Mouse (Mus musculus) heart, adult 11 months (tissue): ENCODE results near the gene Slc29a2.

ENCODE experiments used
- DNase-seq: peaks from one replicate; pipeline ENCODE4 v3.0.0; 2022

Gene Slc29a2

GRCm38 (mm10) chr19:5060365-5061330 lies 37.0 kb downstream of the Slc29a2 start:
- DNase-seq: peak; percentile 95

GRCm38 (mm10) chr19:5062041-5062440 lies 38.4 kb downstream of the Slc29a2 start:
- no peak for DNase-seq

GRCm38 (mm10) chr19:5062446-5062845 lies 38.8 kb downstream of the Slc29a2 start:
- peak; percentile 95 for DNase-seq

DNA sequence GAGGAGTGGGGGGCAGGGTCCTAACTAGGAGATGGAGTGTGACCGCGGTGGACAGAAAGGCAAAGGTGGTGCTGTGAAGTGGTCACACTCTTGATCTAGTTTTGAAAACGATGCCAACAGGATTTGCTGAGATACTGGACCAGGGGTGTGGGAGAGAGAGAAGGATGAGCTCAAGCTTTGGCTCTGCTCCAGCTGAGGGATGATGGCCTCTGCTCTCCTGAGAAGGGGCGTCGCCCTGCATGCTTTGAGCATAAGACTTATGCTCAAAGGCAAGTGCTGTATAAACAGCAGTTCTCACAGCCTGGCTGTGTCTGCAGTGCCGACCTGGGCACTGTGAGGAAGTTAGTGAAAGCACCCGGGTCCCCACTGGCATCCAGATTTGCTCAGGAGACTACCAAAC lies 41.4 kb downstream of the Slc29a2 start:
- DNase-seq: peak; percentile 92

DNA sequence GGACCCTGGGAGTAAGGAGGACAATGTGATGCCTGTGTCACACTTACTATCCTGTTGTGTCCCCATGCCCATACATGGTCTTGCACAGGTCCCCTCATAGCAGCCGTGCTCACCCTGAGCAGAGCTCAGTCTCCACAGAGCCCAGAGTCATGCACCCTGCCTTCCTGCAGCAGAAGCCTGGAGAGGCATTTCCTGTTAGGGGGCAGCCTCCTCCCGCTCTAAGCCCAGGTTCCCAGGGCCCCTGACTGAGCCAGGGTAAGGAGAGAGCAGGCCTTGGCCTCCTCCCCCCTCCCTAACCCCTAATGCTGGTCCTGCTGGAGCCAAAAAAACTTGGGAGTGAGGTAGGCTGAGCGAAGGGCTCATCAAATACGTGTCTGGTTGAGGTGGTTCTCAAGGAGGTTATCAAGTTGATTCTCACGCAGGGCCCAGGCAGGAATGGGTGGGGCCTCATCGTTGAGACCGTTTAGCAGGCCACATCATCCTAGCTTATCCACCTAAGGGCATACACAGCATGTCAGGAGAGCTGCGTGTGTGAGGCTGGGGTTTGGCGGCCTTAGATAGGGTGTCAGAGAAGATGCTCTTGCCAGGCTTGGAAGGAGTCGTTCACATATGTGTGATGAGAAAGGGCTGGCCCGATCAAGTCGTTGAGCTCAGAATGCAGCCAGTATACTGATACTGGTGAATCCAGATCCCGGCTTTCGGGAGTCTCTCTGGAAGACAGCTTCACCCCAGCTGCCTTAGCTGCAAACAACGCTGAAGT lies 43.6 kb downstream of the Slc29a2 start:
- peak; percentile 94 for DNase-seq

- DNase-seq: peak; percentile 99
Measured at GRCm38 (mm10) chr19:5067867-5068569, 44.4 kb downstream of the Slc29a2 start, which contains the start of gene Cd248. Cd248 (plus strand) TSS chr19:5068078.

GRCm38 (mm10) chr19:5068570-5069234 lies 45.0 kb downstream of the Slc29a2 start:
- peak; percentile 95 for DNase-seq

DNA sequence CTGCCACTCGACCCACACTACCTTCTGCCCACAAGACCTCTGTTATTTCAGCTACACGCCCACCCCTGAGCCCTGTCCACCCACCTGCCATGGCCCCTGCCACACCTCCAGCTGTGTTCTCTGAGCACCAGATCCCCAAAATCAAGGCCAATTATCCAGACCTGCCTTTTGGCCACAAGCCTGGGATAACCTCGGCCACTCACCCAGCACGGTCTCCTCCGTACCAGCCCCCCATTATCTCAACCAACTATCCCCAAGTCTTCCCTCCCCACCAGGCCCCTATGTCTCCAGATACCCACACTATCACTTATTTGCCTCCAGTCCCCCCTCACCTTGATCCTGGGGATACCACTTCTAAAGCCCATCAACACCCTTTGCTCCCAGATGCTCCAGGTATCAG lies 45.8 kb downstream of the Slc29a2 start:
- peak; percentile 90 for DNase-seq

GRCm38 (mm10) chr19:5069978-5070377 lies 46.3 kb downstream of the Slc29a2 start:
- DNase-seq: peak; percentile 94

GRCm38 (mm10) chr19:5071077-5071476 lies 47.4 kb downstream of the Slc29a2 start:
- peak; percentile 91 for DNase-seq

DNA sequence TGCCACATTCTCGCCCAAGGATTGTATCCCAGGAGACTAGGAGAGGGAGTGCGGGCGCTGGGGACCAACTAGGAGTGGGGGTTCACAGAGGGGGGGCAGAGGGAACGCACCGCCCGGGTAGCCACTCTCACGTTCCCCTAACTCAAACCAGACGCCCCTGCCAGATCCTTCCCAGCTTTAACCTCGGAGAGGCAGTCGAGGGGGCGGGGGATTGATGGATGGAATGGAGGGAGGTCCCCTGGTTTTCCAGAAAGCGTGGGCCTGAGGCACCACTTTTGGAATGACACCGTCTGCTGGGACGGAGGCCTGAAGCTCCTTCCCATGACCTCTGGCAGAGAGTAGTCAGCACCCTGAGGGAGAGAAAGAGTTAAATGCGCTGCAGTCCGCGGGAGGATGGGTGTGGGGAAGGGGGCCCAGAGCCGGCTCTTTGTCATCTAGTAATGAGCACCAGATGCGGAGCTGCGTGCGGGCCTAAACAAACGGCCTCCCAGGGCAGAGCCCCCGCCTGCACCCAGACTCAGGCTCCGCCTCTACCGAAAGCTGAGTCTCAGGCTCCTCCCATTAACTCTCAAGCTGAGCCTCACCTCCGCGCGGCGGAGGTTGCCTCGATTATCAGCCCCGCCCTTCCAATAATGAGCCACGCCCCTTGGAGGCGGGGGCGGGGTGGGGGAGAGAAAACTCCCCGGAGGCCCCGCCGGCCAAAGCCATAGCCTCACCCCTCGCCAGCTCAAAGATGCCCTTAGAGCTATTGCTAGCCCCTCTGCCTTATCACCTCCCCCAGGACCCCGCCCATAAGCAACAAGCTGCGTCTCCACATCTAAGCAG lies 48.1 kb downstream of the Slc29a2 start:
- peak; percentile 99 for DNase-seq

DNA sequence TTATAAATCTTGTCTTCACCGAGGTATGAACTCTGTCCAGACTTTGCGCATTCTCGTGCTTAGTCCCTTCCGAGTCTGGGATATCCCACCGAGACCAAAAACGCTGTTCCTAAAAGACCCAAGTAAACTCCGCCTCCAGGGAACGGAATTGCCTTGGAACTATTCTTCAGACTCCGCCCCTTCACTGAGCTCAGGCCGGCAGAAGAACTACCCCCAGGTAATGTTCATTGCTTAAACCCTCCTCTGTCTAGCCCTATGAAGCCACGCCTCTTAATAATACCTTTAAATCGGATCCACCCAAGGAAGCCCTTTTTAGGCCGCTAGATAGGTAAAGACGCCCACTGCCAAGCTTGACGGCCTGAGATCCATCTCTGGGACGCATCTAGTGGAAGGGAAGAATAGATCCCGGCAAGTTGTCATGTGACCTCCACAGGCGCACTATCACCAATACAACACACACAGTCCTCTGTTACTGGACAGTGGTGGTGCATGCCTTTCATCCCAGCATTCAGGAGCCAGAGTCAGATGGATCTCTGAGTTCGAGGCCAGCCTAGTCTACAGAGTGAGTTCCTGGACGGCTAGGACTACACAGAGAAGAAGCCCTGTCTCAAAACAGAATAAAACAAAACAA lies 48.8 kb downstream of the Slc29a2 start:
- DNase-seq: peak; percentile 95

- DNase-seq: peak; percentile 95
Measured at GRCm38 (mm10) chr19:5073028-5073427, 49.4 kb downstream of the Slc29a2 start.

DNA sequence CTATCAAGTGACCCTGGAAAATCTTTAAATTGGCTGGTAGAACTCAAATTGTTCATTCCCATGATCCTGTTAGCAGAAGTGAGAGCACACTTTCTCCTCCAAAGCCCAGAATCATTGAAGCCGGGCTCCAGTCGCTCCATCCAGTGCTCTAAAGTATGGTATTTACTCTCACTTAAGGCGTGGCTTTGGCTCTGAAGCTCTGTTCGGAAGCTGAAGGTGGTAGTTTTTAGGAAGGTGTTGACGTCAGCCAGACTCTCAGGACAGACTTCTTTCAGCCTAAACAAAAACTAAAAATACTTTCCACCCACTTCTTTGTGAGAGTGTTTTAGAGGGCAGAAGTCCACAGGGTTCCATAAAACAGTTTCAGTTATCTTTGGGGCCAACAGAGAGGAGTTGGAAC lies 49.9 kb downstream of the Slc29a2 start:
- no peak for DNase-seq

- no peak for DNase-seq
Measured at GRCm38 (mm10) chr19:5079279-5079678, 55.6 kb downstream of the Slc29a2 start.
